Mouse (Mus musculus) G1E (cell line): ENCODE results near the gene Btnl2. TPM values are rescaled to one million over a fixed set of nuclear protein-coding genes. Genes with fewer than 3 reads are reported as not detected.

Source experiments
- ATAC-seq: 2 replicates; pipeline ENCODE4 v1.8.0; 2016; ENCODE audit warnings: mild to moderate bottlenecking; ENCODE audit not compliant: insufficient number of reproducible peaks, poor library complexity, low FRiP score, severe bottlenecking; ENCODE audit errors: extremely low read depth
- DNase-seq: peaks from one replicate; pipeline ENCODE4 v3.0.0; 2012; ENCODE audit warnings: low spot score
- H3K27me3 ChIP-seq: 2 replicates; pipeline ENCODE4 v1.6.1; 2012; ENCODE audit warnings: mild to moderate bottlenecking, low read length, inconsistent platforms; ENCODE audit not compliant: insufficient read depth
- H3K36me3 ChIP-seq: replicated peaks from 2 replicates; pipeline ENCODE3; 2012; ENCODE audit warnings: mild to moderate bottlenecking, inconsistent platforms
- H3K4me1 ChIP-seq: 2 replicates; pipeline ENCODE4 v1.6.1; 2012; ENCODE audit warnings: low read depth, low read length, inconsistent platforms, mixed read lengths; ENCODE audit not compliant: insufficient read depth
- H3K4me3 ChIP-seq: 2 replicates; pipeline ENCODE4 v1.5.1; 2012; ENCODE audit warnings: low read depth, mild to moderate bottlenecking, inconsistent platforms, low read length, moderate library complexity, mixed read lengths
- H3K9me3 ChIP-seq: replicated peaks from 2 replicates; pipeline ENCODE4 v1.6.1; 2012; ENCODE audit warnings: inconsistent platforms
- CTCF ChIP-seq: IDR thresholded peaks from 2 replicates; pipeline ENCODE4 v1.5.1; 2012; ENCODE audit warnings: low read depth, low read length, inconsistent platforms, mixed read lengths
- GATA1 ChIP-seq: IDR thresholded peaks from 2 replicates; pipeline ENCODE4 v1.6.1; 2012; ENCODE audit warnings: borderline replicate concordance, low read length, inconsistent platforms, mixed read lengths
- GATA2 ChIP-seq: IDR thresholded peaks from 2 replicates; pipeline ENCODE4 v1.6.1; 2012; ENCODE audit warnings: low read depth, low read length, inconsistent platforms, borderline replicate concordance
- POLR2AphosphoS5 ChIP-seq: IDR thresholded peaks from 2 replicates; pipeline ENCODE4 v1.6.1; 2012; ENCODE audit warnings: low read depth, low read length, inconsistent platforms; ENCODE audit not compliant: insufficient replicate concordance
- TAL1 ChIP-seq: conservative IDR thresholded peaks from 2 replicates; pipeline ENCODE4 v1.6.1; 2012; ENCODE audit warnings: low read depth, low read length, inconsistent platforms, mixed read lengths
- polyA plus RNA-seq: library from polyadenylated mRNA; stranded (reverse); fragments of >175 nt; gene quantifications from 2 replicates; pipeline ENCODE4 v1.2.3, GENCODE M21; 2012
- total RNA-seq, 2 experiments: library from RNA; stranded (forward) in 1 of 2; stranded (reverse) in 1 of 2; fragments of 200-1000 nt in 1 of 2; fragments of >200 nt in 1 of 2; fragmentation: Nextera tagmentation in 1 of 2; gene quantifications; 2 replicates each; pipeline ENCODE4 v1.2.3; 2014 to 2017

Gene Btnl2
- total and polyA plus RNA-seq, 3 experiments = 0.05 TPM; not detected in 2

DNA sequence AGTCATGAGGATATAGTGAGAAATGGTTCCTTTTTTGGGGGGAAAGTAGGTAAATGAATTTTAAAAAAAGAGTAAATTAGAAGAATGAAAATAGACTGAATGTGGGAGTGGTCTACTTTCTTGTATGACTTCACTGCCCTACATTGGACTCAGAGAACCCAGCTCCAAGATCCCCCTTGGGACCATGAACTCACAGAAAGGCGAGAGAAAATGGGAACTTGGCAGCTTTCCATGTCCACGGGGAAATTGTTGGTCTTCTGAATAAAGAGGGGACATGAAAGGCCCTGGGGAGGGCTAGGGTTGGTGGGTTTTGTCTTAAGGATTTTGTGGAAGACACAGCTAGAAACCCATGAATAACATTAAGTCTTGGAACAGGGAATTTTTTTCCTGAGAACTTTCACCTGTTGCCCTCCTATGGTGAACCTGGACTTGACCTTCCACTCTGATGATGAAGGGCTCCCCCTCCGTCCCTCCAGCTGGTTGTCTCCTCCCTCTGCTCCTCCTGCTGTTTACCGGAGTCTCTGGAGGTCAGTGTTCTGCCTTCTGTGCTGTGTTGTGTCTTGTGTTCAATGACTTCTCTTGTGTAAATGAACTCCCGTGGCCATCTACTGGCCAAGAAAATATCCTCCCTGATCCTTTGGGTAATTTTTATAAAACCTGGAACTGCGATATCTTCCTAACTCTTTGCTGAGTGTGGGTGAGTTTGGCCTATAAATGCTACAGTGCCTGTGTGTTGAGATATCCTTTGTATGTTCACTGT is 23.0 kb downstream of the Btnl2 start:
- Histone ChIP-seq H3K9me3 (peaks cover 3% of the 10 kb centered on the region; the same call in 1 of the 2 replicates), H3K4me3 (no peak overlapping the region), H3K4me1 (no peaks in the 10 kb centered on the region), H3K27me3 (peaks cover 3% of the 10 kb centered on the region; the same call in 1 of the 2 replicates), H3K36me3 (no peaks in the 10 kb centered on the region)
- DNase-seq (no peak), ATAC-seq (no peak)
- TF ChIP-seq GATA2 (no peak), CTCF (no peak), POLR2AphosphoS5 (no peak), TAL1 (no peak), GATA1 (no peak)

DNA sequence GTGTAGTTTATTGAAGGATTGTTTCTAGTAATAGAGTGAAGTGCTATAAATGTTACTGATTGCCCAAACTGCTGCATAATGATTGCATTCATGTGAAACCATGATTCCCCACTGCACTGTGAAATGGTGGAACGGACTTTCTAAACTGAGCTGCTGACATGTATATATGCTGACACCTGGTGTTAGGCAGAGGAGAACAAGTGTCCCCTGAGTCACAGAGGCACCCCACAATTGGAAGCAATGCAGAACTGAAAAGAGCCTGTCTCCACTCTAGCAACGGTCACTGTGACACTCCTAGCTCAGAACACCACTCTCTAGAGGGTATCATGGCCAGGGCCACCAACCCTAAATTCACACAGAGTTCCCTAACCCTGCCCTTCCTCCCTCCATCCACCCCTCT is 24.1 kb downstream of the Btnl2 start:
- TF ChIP-seq GATA1 (no peak), GATA2 (no peak), TAL1 (no peak), POLR2AphosphoS5 (no peak), CTCF (no peak)
- Histone ChIP-seq H3K4me3 (no peak overlapping the region), H3K4me1 (no peaks in the 10 kb centered on the region), H3K36me3 (no peaks in the 10 kb centered on the region), H3K27me3 (peaks cover 3% of the 10 kb centered on the region; the same call in 1 of the 2 replicates), H3K9me3 (peaks cover 3% of the 10 kb centered on the region; the same call in 1 of the 2 replicates)
- ATAC-seq = no peak
- DNase-seq = no peak

DNA sequence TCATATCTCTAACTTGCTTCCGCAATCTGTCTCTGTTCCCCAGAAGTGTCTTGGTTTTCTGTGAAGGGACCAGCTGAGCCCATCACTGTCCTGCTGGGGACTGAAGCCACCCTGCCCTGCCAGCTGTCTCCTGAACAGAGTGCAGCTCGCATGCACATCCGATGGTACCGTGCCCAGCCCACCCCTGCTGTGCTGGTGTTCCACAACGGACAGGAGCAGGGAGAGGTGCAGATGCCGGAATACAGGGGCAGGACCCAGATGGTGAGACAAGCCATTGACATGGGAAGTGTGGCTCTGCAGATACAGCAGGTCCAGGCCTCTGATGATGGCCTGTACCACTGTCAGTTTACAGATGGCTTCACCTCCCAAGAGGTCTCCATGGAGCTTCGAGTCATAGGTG is 24.8 kb downstream of the Btnl2 start:
- Histone ChIP-seq H3K27me3 (peaks cover 3% of the 10 kb centered on the region; the same call in 1 of the 2 replicates), H3K4me3 (no peak overlapping the region), H3K9me3 (peaks cover 3% of the 10 kb centered on the region; the same call in 1 of the 2 replicates), H3K36me3 (no peaks in the 10 kb centered on the region), H3K4me1 (no peaks in the 10 kb centered on the region)
- TF ChIP-seq GATA1 = no peak
- no peak for TF ChIP-seq CTCF
- TF ChIP-seq GATA2 = no peak
- TF ChIP-seq POLR2AphosphoS5 = no peak
- TF ChIP-seq TAL1 = no peak
- DNase-seq = no peak
- no peak for ATAC-seq

DNA sequence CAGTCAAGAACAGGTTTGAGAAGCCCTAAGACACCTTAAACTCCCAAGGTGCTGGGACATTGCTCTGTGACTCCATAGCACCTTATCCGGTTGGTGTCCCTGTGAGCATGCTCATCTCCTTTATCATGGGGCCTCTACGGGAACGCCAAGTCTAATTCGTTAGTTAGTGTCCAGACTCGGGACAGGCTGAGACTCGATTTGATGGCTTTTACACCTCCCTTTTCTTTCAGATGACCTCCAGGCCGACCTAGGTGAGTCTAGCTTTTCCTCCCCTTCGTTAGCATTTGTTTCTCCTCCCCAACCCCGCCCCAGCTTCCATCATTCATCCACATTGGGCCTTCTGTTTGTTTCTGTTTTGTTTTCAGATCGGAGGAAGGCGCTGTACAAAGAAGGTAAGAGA is 27.3 kb downstream of the Btnl2 start:
- Histone ChIP-seq H3K36me3 (no peaks in the 10 kb centered on the region), H3K4me3 (no peak overlapping the region), H3K9me3 (peaks cover 3% of the 10 kb centered on the region; the same call in 1 of the 2 replicates), H3K27me3 (peaks cover 3% of the 10 kb centered on the region; the same call in 1 of the 2 replicates), H3K4me1 (no peaks in the 10 kb centered on the region)
- TF ChIP-seq CTCF (no peak), GATA1 (no peak), GATA2 (no peak), POLR2AphosphoS5 (no peak), TAL1 (no peak)
- DNase-seq = no peak
- no peak for ATAC-seq

DNA sequence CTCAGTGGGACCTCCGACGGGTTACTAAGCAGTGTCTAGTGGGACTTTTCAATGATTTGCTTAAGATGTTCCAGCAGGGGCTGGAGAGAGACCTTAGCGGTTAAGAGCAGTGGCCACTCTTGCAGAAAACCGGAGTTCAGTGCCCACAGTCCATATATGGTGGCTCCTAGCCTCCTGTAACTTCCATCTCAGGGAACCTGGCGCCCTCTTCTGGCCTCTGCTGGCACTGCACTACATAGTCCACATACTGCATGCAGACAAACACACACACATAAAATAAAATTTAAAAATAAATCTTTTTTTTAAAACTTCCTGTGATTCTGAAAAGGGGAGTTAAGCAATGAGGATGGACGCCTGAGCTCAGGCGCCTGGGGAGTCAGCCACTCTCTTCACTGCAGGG is 28.6 kb downstream of the Btnl2 start:
- H3K36me3 ChIP-seq = no peaks in the 10 kb centered on the region
- H3K9me3 ChIP-seq = peaks cover 3% of the 10 kb centered on the region; the same call in 1 of the 2 replicates
- H3K27me3 ChIP-seq = peaks cover 3% of the 10 kb centered on the region; the same call in 1 of the 2 replicates
- no peak overlapping the region for H3K4me3 ChIP-seq
- no peaks in the 10 kb centered on the region for H3K4me1 ChIP-seq
- DNase-seq (no peak), ATAC-seq (no peak)
- TF ChIP-seq POLR2AphosphoS5 (no peak), CTCF (0 out of 2 replicates have a peak, but pooled peaks have one; percentile 11)

DNA sequence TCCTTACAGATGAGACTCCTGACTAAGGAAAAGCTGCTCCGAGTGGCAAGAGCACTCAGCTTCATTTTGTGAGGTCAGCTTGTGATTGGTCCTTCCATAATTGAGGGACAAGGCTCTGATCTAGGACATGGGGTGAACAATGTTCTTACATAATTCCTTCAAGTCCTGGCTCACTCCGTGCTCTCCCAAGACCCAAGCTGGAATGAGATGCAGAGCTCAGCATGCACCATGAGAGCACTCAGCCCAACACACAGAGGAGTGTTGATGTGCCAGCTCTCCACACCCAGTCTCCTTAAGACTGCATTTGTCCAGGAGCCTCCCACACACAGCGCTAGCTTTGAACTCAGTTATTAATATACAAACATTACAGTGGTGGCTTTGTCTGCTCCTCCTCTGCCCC is 30.1 kb downstream of the Btnl2 start:
- TF ChIP-seq GATA1 (no peak), TAL1 (no peak), CTCF (no peak), POLR2AphosphoS5 (no peak), GATA2 (no peak)
- Histone ChIP-seq H3K9me3 (peaks cover 3% of the 10 kb centered on the region; the same call in 1 of the 2 replicates), H3K4me3 (no peak overlapping the region), H3K27me3 (0 out of 2 replicates have a peak, but pooled peaks cover 5% of the 10 kb centered on the region), H3K4me1 (no peaks in the 10 kb centered on the region), H3K36me3 (no peaks in the 10 kb centered on the region)
- DNase-seq = no peak
- no peak for ATAC-seq
